Mouse (Mus musculus) CH12.LX (cell line): ENCODE measurements around the gene March4. TPM values are rescaled to one million over a fixed set of nuclear protein-coding genes. Genes with fewer than 3 reads are reported as not detected.

Source experiments
- DNase-seq: peaks from one replicate; pipeline ENCODE4 v3.0.0-alpha.2; 2013; ENCODE audit errors: extremely low read depth
- H3K27ac ChIP-seq: 2 replicates; pipeline ENCODE4 v1.5.1; 2012; ENCODE audit warnings: low read depth, mild to moderate bottlenecking, control low read depth, moderate library complexity; ENCODE audit not compliant: insufficient read depth
- H3K27me3 ChIP-seq: replicated peaks from 2 replicates; pipeline ENCODE3; 2012; ENCODE audit warnings: inconsistent platforms
- H3K36me3 ChIP-seq, 2 experiments: replicated peaks in 1 of 2; 2 replicates each; pipeline versions ENCODE3 to v1.6.1; 2012; ENCODE audit warnings: inconsistent platforms in 1 of 2, low read length in 1 of 2, mild to moderate bottlenecking in 1 of 2, mixed read lengths in 1 of 2, moderate library complexity in 1 of 2; ENCODE audit not compliant: control insufficient read depth in 1 of 2, insufficient read depth in 1 of 2
- H3K4me1 ChIP-seq, 2 experiments: 2 replicates each; pipeline ENCODE4 v1.6.1; 2012; ENCODE audit warnings: inconsistent platforms in 1 of 2, moderate library complexity in 1 of 2; ENCODE audit not compliant: insufficient read depth in 2 of 2, control insufficient read depth in 1 of 2
- H3K4me2 ChIP-seq: 2 replicates; pipeline ENCODE4 v1.6.1; 2012; ENCODE audit warnings: low read depth, mild to moderate bottlenecking, control low read depth; ENCODE audit not compliant: poor library complexity, insufficient read depth, severe bottlenecking
- H3K4me3 ChIP-seq, 3 experiments: fragments of 150-350 bp in 1 of 3; sonication (generic) in 1 of 3; replicated peaks in 1 of 3; 2 replicates each; pipeline versions ENCODE3 to v1.5.1; 2011 to 2012; ENCODE audit warnings: low read depth in 2 of 3, low read length in 2 of 3, mild to moderate bottlenecking in 2 of 3, moderate library complexity in 2 of 3, control low read depth in 1 of 3, improper control_type of control experiment in 1 of 3, inconsistent platforms in 1 of 3, mixed read lengths in 1 of 3; ENCODE audit not compliant: poor library complexity in 1 of 3
- H3K79me2 ChIP-seq: replicated peaks from 2 replicates; pipeline ENCODE4 v1.6.1; 2012; ENCODE audit warnings: mild to moderate bottlenecking, moderate library complexity; ENCODE audit not compliant: control insufficient read depth, poor library complexity, insufficient read depth, severe bottlenecking; ENCODE audit errors: extremely low read depth
- H3K9ac ChIP-seq: 2 replicates; pipeline ENCODE4 v1.6.1; 2012; ENCODE audit warnings: low read depth, mild to moderate bottlenecking, control low read depth, moderate library complexity; ENCODE audit not compliant: insufficient read depth
- H3K9me3 ChIP-seq: replicated peaks from 2 replicates; pipeline ENCODE3; 2012; ENCODE audit warnings: low read length, inconsistent platforms, mixed read lengths
- BHLHE40 ChIP-seq: IDR thresholded peaks from 2 replicates; pipeline ENCODE4 v1.6.1; 2011; ENCODE audit warnings: mild to moderate bottlenecking, low read depth, low read length, improper control_type of control experiment
- CHD1 ChIP-seq: IDR thresholded peaks from 2 replicates; pipeline ENCODE4 v1.6.1; 2012; ENCODE audit warnings: low read depth, low read length, improper control_type of control experiment, inconsistent platforms
- EP300 ChIP-seq: IDR thresholded peaks from 2 replicates; pipeline ENCODE4 v1.6.1; 2011; ENCODE audit warnings: low read length, improper control_type of control experiment
- GABPA ChIP-seq: IDR thresholded peaks from 2 replicates; pipeline ENCODE4 v1.6.1; 2012; ENCODE audit warnings: low read depth, low read length, improper control_type of control experiment, inconsistent platforms; ENCODE audit not compliant: insufficient replicate concordance
- HCFC1 ChIP-seq: IDR thresholded peaks from 2 replicates; pipeline ENCODE4 v1.6.1; 2012; ENCODE audit warnings: low read depth, mild to moderate bottlenecking, inconsistent platforms, low read length, improper control_type of control experiment
- JUN ChIP-seq: IDR thresholded peaks from 2 replicates; pipeline ENCODE4 v1.6.1; 2011; ENCODE audit warnings: low read depth, mild to moderate bottlenecking, low read length, improper control_type of control experiment, moderate library complexity; ENCODE audit not compliant: insufficient read depth
- KAT2A ChIP-seq: IDR thresholded peaks from 2 replicates; pipeline ENCODE4 v1.6.1; 2012; ENCODE audit warnings: low read length, improper control_type of control experiment, inconsistent platforms; ENCODE audit not compliant: insufficient replicate concordance
- MAFK ChIP-seq: IDR thresholded peaks from 2 replicates; pipeline ENCODE4 v1.6.1; 2011; ENCODE audit warnings: low read length, improper control_type of control experiment; ENCODE audit not compliant: insufficient replicate concordance
- MAX ChIP-seq: IDR thresholded peaks from 2 replicates; pipeline ENCODE4 v1.6.1; 2011; ENCODE audit warnings: low read length, improper control_type of control experiment
- MEF2A ChIP-seq: IDR thresholded peaks from 2 replicates; pipeline ENCODE4 v1.6.1; 2014; ENCODE audit warnings: low read depth, mild to moderate bottlenecking, inconsistent platforms, low read length, improper control_type of control experiment, borderline replicate concordance
- PAX5 ChIP-seq: IDR thresholded peaks from 2 replicates; pipeline ENCODE4 v1.6.1; 2012; ENCODE audit warnings: low read length, inconsistent platforms, mixed read lengths
- POLR2A ChIP-seq: IDR thresholded peaks from 2 replicates; pipeline ENCODE4 v1.6.1; 2011; ENCODE audit warnings: low read depth, mild to moderate bottlenecking, improper control_type of control experiment, low read length
- POLR2AphosphoS2 ChIP-seq: IDR thresholded peaks from 2 replicates; pipeline ENCODE4 v1.6.1; 2011; ENCODE audit warnings: low read depth, low read length, improper control_type of control experiment
- RAD21 ChIP-seq: IDR thresholded peaks from 2 replicates; pipeline ENCODE4 v1.6.1; 2011; ENCODE audit warnings: low read depth, mild to moderate bottlenecking, low read length, improper control_type of control experiment, moderate library complexity
- RCOR1 ChIP-seq: conservative IDR thresholded peaks from 2 replicates; pipeline ENCODE4 v1.6.1; 2012; ENCODE audit warnings: low read depth, mild to moderate bottlenecking, inconsistent platforms, low read length, improper control_type of control experiment
- SIN3A ChIP-seq: IDR thresholded peaks from 2 replicates; pipeline ENCODE4 v1.6.1; 2012; ENCODE audit warnings: low read length, improper control_type of control experiment, inconsistent platforms
- SMC3 ChIP-seq: IDR thresholded peaks from 2 replicates; pipeline ENCODE4 v1.6.1; 2011; ENCODE audit warnings: low read depth, low read length, improper control_type of control experiment
- TCF12 ChIP-seq: IDR thresholded peaks from 2 replicates; pipeline ENCODE4 v1.6.1; 2014; ENCODE audit warnings: low read depth, mild to moderate bottlenecking, inconsistent platforms, low read length, improper control_type of control experiment
- UBTF ChIP-seq: IDR thresholded peaks from 2 replicates; pipeline ENCODE4 v1.6.1; 2012; ENCODE audit warnings: low read depth, mild to moderate bottlenecking, inconsistent platforms, low read length, improper control_type of control experiment, moderate library complexity
- USF1 ChIP-seq: IDR thresholded peaks from 2 replicates; pipeline ENCODE4 v1.6.1; 2014; ENCODE audit warnings: low read depth, mild to moderate bottlenecking, inconsistent platforms, low read length, improper control_type of control experiment
- USF2 ChIP-seq: conservative IDR thresholded peaks from 2 replicates; pipeline ENCODE4 v1.6.1; 2011; ENCODE audit warnings: low read depth, low read length, improper control_type of control experiment
- ZC3H11A ChIP-seq: IDR thresholded peaks from 2 replicates; pipeline ENCODE4 v1.6.1; 2012; ENCODE audit warnings: low read depth, mild to moderate bottlenecking, inconsistent platforms, low read length, improper control_type of control experiment
- ZMIZ1 ChIP-seq: IDR thresholded peaks from 2 replicates; pipeline ENCODE4 v1.6.1; 2012; ENCODE audit warnings: low read depth, mild to moderate bottlenecking, inconsistent platforms, low read length, improper control_type of control experiment
- ZNF384 ChIP-seq: IDR thresholded peaks from 2 replicates; pipeline ENCODE4 v1.6.1; 2012; ENCODE audit warnings: low read depth, low read length, improper control_type of control experiment, inconsistent platforms
- dilution Hi-C: fragments of 300-500 bp; cut with MboI; formaldehyde crosslinking; loops from 2 replicates; pipeline ENCODE4 v1.14.3; 2020; ENCODE audit warnings: low sequenced_read_pairs; ENCODE audit not compliant: extremely low pct_unique_long_range_greater_than_20kb, extremely low pct_ligation_motif_present
- in situ Hi-C: fragments of 300-500 bp; cut with MboI; formaldehyde crosslinking; loops from 3 replicates; pipeline ENCODE4 v1.14.3; 2019; ENCODE audit warnings: low sequenced_read_pairs, low pct_ligation_motif_present, low pct_unique_long_range_greater_than_20kb, mixed read lengths
- polyA plus RNA-seq: library from polyadenylated mRNA; unstranded; fragments of >175 nt; gene quantifications from 2 replicates; pipeline ENCODE4 v1.2.1, GENCODE M21; 2012; ENCODE audit warnings: low read depth; ENCODE audit not compliant: insufficient read length
- total RNA-seq, 2 experiments: library from RNA; depleted of rRNA; stranded (reverse); fragments of 300-350 nt in 1 of 2; fragments of >200 nt in 1 of 2; gene quantifications; 2 replicates each; pipeline ENCODE4 v1.2.3; 2012 to 2014

Gene March4
- total and polyA plus RNA-seq, 3 experiments: 0.04 TPM; not detected in 2

GRCm38 (mm10) chr1:72490801-72491200 lies 45.9 kb downstream of the March4 start:
- Histone ChIP-seq H3K79me2 (no peaks in the 10 kb centered on the region), H3K4me1 (peaks cover 4 to 22% of the 10 kb centered on the region in 2 experiments; a peak in 3 of 4 replicates), H3K9me3 (no peaks in the 10 kb centered on the region), H3K36me3 (no peaks in the 10 kb centered on the region), H3K27ac (no peak overlapping the region), H3K4me3 (no peak overlapping the region), H3K9ac (no peak overlapping the region), H3K4me2 (no peak overlapping the region), H3K27me3 (no peaks in the 10 kb centered on the region)
- no peak for DNase-seq
- dilution Hi-C loops (no loop called here), in situ Hi-C loops (no loop called here)
- TF ChIP-seq USF1: no peak
- TF ChIP-seq BHLHE40: no peak
- TF ChIP-seq UBTF: no peak
- TF ChIP-seq POLR2AphosphoS2: no peak
- no peak for TF ChIP-seq EP300
- no peak for TF ChIP-seq RCOR1
- no peak for TF ChIP-seq GABPA
- TF ChIP-seq TCF12: no peak
- no peak for TF ChIP-seq SIN3A
- TF ChIP-seq MAX: no peak
- no peak for TF ChIP-seq POLR2A
- no peak for TF ChIP-seq ZMIZ1
- no peak for TF ChIP-seq CHD1
- TF ChIP-seq JUN: no peak
- TF ChIP-seq ZC3H11A: no peak
- TF ChIP-seq MEF2A: no peak
- no peak for TF ChIP-seq KAT2A
- TF ChIP-seq PAX5: no peak

GRCm38 (mm10) chr1:72490193-72490592 lies 46.5 kb downstream of the March4 start:
- DNase-seq: peak; percentile 46
- Histone ChIP-seq H3K36me3 (no peaks in the 10 kb centered on the region), H3K9me3 (no peaks in the 10 kb centered on the region), H3K9ac (no peak overlapping the region), H3K4me1 (peaks cover 4 to 22% of the 10 kb centered on the region in 2 experiments; a peak in 3 of 4 replicates), H3K27ac (no peak overlapping the region), H3K79me2 (no peaks in the 10 kb centered on the region), H3K4me3 (no peak overlapping the region), H3K4me2 (no peak overlapping the region; the same call in 1 of the 2 replicates), H3K27me3 (no peaks in the 10 kb centered on the region)
- TF ChIP-seq HCFC1 (no peak), RAD21 (no peak), SMC3 (no peak), POLR2AphosphoS2 (no peak), ZNF384 (no peak), MAFK (no peak), USF2 (no peak), USF1 (no peak), JUN (no peak), TCF12 (no peak), RCOR1 (no peak)
- in situ Hi-C loops: no loop called here
- dilution Hi-C loops: no loop called here
